Mouse (Mus musculus) forebrain, embryonic 11.5 days (tissue): ENCODE data around the gene Nr2e3. TPM values are rescaled to one million over a fixed set of nuclear protein-coding genes. Genes with fewer than 3 reads are reported as not detected.

Experiments used
- ATAC-seq: fragments of 200-750 bp; cut with Nextera tagmentation; replicated peaks from 2 replicates; pipeline ENCODE4 v1.8.0; 2017; ENCODE audit warnings: moderate TSS enrichment; ENCODE audit not compliant: low FRiP score
- DNase-seq: peaks from one replicate; pipeline ENCODE4 v3.0.0-alpha.2; 2017; ENCODE audit warnings: low spot score
- H3K27ac ChIP-seq: fragments of 300-500 bp; sonication (generic); 2 replicates; pipeline ENCODE4 v1.5.1; 2014; ENCODE audit warnings: low read depth, low read length
- H3K27me3 ChIP-seq: fragments of 300-500 bp; sonication (generic); 2 replicates; pipeline ENCODE4 v1.6.1; 2014; ENCODE audit warnings: mild to moderate bottlenecking, low read length, mixed read lengths; ENCODE audit not compliant: control insufficient read depth, insufficient read depth
- H3K36me3 ChIP-seq: fragments of 300-500 bp; sonication (generic); 2 replicates; pipeline ENCODE4 v1.6.1; 2014; ENCODE audit warnings: mild to moderate bottlenecking, low read length, moderate library complexity, mixed read lengths; ENCODE audit not compliant: control insufficient read depth, insufficient read depth
- H3K4me1 ChIP-seq: fragments of 300-500 bp; sonication (generic); replicated peaks from 2 replicates; pipeline ENCODE4 v1.6.1; 2014; ENCODE audit warnings: low read length, mixed read lengths; ENCODE audit not compliant: control insufficient read depth, insufficient read depth
- H3K4me2 ChIP-seq: fragments of 300-500 bp; sonication (generic); 2 replicates; pipeline ENCODE4 v1.6.1; 2014; ENCODE audit warnings: low read depth, mild to moderate bottlenecking, low read length, moderate library complexity, mixed read lengths; ENCODE audit not compliant: severe bottlenecking
- H3K4me3 ChIP-seq: fragments of 300-500 bp; sonication (generic); 2 replicates; pipeline ENCODE4 v1.5.1; 2014; ENCODE audit warnings: low read depth, low read length
- H3K9ac ChIP-seq: fragments of 300-500 bp; sonication (generic); 2 replicates; pipeline ENCODE4 v1.6.1; 2014; ENCODE audit warnings: low read length
- H3K9me3 ChIP-seq: fragments of 300-500 bp; sonication (generic); 2 replicates; pipeline ENCODE4 v1.6.1; 2016; ENCODE audit warnings: low read length, mixed read lengths; ENCODE audit not compliant: control insufficient read depth
- WGBS: fragments of 180-500 bp; shearing (Covaris S2); extraction: QIAGEN DNeasy Blood & Tissue Kit; methylation state at CpG from one replicate; pipeline ENCODE4 v1.1.7; 2014; 5-methylcytosine and 5-hydroxymethylcytosine counted together
- polyA plus RNA-seq: library from polyadenylated mRNA; unstranded; fragments of >200 nt; fragmentation: Nextera tagmentation; extraction: Ambion mirVana; gene quantifications from 2 replicates; pipeline ENCODE4 v1.2.1, GENCODE M21; 2014

Nr2e3 gene
- not detected in 2 replicates for polyA plus RNA-seq

- Histone ChIP-seq H3K9me3 (no peaks in the 10 kb centered on the region), H3K4me3 (no peak within 1 kb of the TSS), H3K36me3 (no peaks in the 10 kb centered on the region), H3K27ac (no peak within 1 kb of the TSS), H3K27me3 (no peaks in the 10 kb centered on the region), H3K9ac (no peak within 1 kb of the TSS), H3K4me1 (no peaks in the 10 kb centered on the region), H3K4me2 (no peak within 1 kb of the TSS)
- ATAC-seq (no peak), DNase-seq (no peak)
- WGBS: 90% methylated on average over 10 of the region's 10 CpGs
These were observed at the start of gene Nr2e3 for GRCm38 (mm10) chr9:59960559-59960958. Nr2e3 (minus strand) TSS chr9:59960659.

GRCm38 (mm10) chr9:60008936-60009335, 48.5 kb upstream of the Nr2e3 start:
- Histone ChIP-seq H3K27me3 (no peaks in the 10 kb centered on the region), H3K36me3 (no peaks in the 10 kb centered on the region), H3K27ac (no peak overlapping the region), H3K4me2 (no peak overlapping the region), H3K9ac (no peak overlapping the region), H3K9me3 (no peaks in the 10 kb centered on the region), H3K4me1 (no peaks in the 10 kb centered on the region), H3K4me3 (no peak overlapping the region)
- DNase-seq: no peak
- ATAC-seq: no peak
- WGBS: 78% methylated on average over 7 of the region's 7 CpGs

GRCm38 (mm10) chr9:60002323-60002722, 41.9 kb upstream of the Nr2e3 start:
- 88% methylated on average over 8 of the region's 8 CpGs for WGBS
- no peak overlapping the region for H3K9ac ChIP-seq
- ATAC-seq: no peak
- no peaks in the 10 kb centered on the region for H3K9me3 ChIP-seq
- H3K27ac ChIP-seq: no peak overlapping the region
- no peak overlapping the region for H3K4me3 ChIP-seq
- H3K4me2 ChIP-seq: no peak overlapping the region
- H3K4me1 ChIP-seq: no peaks in the 10 kb centered on the region
- no peak for DNase-seq
- no peaks in the 10 kb centered on the region for H3K36me3 ChIP-seq
- H3K27me3 ChIP-seq: no peaks in the 10 kb centered on the region

- H3K9ac ChIP-seq: no peak overlapping the region
- no peak overlapping the region for H3K4me3 ChIP-seq
- no peak overlapping the region for H3K4me2 ChIP-seq
- ATAC-seq (no peak), DNase-seq (no peak)
- H3K9me3 ChIP-seq: no peaks in the 10 kb centered on the region
- H3K4me1 ChIP-seq: no peaks in the 10 kb centered on the region
- no peaks in the 10 kb centered on the region for H3K27me3 ChIP-seq
- H3K27ac ChIP-seq: no peak overlapping the region
- no peaks in the 10 kb centered on the region for H3K36me3 ChIP-seq
- WGBS: 78% methylated on average over 3 of the region's 3 CpGs
These were observed 41.0 kb upstream of the Nr2e3 start for GRCm38 (mm10) chr9:60001444-60001843.

DNA sequence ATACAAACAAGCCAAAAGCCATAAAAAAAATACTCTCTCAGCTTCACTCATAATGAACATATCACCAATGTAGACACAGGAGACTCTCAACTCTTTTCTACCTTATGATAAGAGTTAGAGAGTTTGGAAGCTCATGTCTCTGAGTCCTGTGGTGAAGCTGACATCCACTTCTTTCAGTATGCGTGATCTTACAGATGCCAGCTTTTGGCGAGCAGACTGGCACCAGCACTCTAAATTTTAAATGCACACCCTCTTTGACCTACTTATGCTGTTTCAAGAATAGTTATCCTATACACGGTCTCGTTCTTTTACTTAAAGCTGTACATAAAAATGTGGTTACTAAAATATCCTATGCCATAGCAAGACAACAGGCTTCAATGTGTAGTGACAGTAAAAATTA, 37.3 kb upstream of the Nr2e3 start:
- Histone ChIP-seq H3K27ac (no peak overlapping the region), H3K27me3 (no peaks in the 10 kb centered on the region), H3K4me1 (no peaks in the 10 kb centered on the region), H3K9me3 (no peaks in the 10 kb centered on the region), H3K4me3 (no peak overlapping the region), H3K4me2 (no peak overlapping the region), H3K36me3 (no peaks in the 10 kb centered on the region), H3K9ac (no peak overlapping the region)
- 92% methylated on average over 4 of the region's 4 CpGs for WGBS
- no peak for DNase-seq
- ATAC-seq: no peak

- 84% methylated on average over 5 of the region's 5 CpGs for WGBS
- no peak for ATAC-seq
- Histone ChIP-seq H3K36me3 (no peaks in the 10 kb centered on the region), H3K9me3 (no peaks in the 10 kb centered on the region), H3K4me2 (no peak overlapping the region), H3K27ac (no peak overlapping the region), H3K4me1 (no peaks in the 10 kb centered on the region), H3K4me3 (no peak overlapping the region), H3K27me3 (no peaks in the 10 kb centered on the region), H3K9ac (no peak overlapping the region)
- DNase-seq: no peak
These were observed 30.9 kb upstream of the Nr2e3 start for GRCm38 (mm10) chr9:59991407-59991806.

- Histone ChIP-seq H3K36me3 (no peaks in the 10 kb centered on the region), H3K4me1 (no peaks in the 10 kb centered on the region), H3K4me2 (no peak overlapping the region), H3K9ac (no peak overlapping the region), H3K9me3 (no peaks in the 10 kb centered on the region), H3K4me3 (no peak overlapping the region), H3K27me3 (no peaks in the 10 kb centered on the region), H3K27ac (no peak overlapping the region)
- WGBS: 0% methylated on average over 1 of the region's 1 CpGs
- DNase-seq: peak; percentile 66
- ATAC-seq: no peak
These were observed 29.4 kb upstream of the Nr2e3 start for GRCm38 (mm10) chr9:59989864-59990263.

- ATAC-seq (no peak), DNase-seq (no peak)
- no peaks in the 10 kb centered on the region for H3K4me1 ChIP-seq
- H3K36me3 ChIP-seq: no peaks in the 10 kb centered on the region
- 75% methylated on average over 3 of the region's 3 CpGs for WGBS
- no peaks in the 10 kb centered on the region for H3K27me3 ChIP-seq
- H3K27ac ChIP-seq: no peak overlapping the region
- H3K9me3 ChIP-seq: no peaks in the 10 kb centered on the region
- H3K9ac ChIP-seq: no peak overlapping the region
- H3K4me3 ChIP-seq: no peak overlapping the region
- no peak overlapping the region for H3K4me2 ChIP-seq
These were observed 25.6 kb upstream of the Nr2e3 start for GRCm38 (mm10) chr9:59985900-59986572.

GRCm38 (mm10) chr9:59981116-59981515, 20.7 kb upstream of the Nr2e3 start:
- H3K36me3 ChIP-seq: no peaks in the 10 kb centered on the region
- 75% methylated on average over 2 of the region's 2 CpGs for whole genome bisulfite sequencing
- no peak overlapping the region for H3K4me2 ChIP-seq
- H3K27ac ChIP-seq: no peak overlapping the region
- H3K27me3 ChIP-seq: no peaks in the 10 kb centered on the region
- DNase-seq (no peak), ATAC-seq (no peak)
- H3K9me3 ChIP-seq: no peaks in the 10 kb centered on the region
- no peak overlapping the region for H3K4me3 ChIP-seq
- H3K4me1 ChIP-seq: no peaks in the 10 kb centered on the region
- H3K9ac ChIP-seq: no peak overlapping the region
